20 mouse cellular contexts compared by ENCODE assay signal in genomic region chr13:89122511-89123253, GRCm38 (mm10).
DNase-seq lines count a peak whose midpoint lies in the region; ATAC-seq and TF ChIP-seq lines count a peak whose summit lies in the region.
"Had no signal": no experiment of that assay in that cellular context is flagged by ENCODE, and none has a peak within 500 bp of the region (broad histone marks: within the 10 kb centered on the region; RNA-seq: fewer than 3 reads in every experiment).

No protein-coding gene starts in this region.

- no peak for DNase-seq in midbrain, embryonic 10.5 days (ENCODE audit: low spot score)
- peak; percentile 78 for DNase-seq in lung, embryonic 14.5 days
- peak; percentile 92 for DNase-seq in lung, postnatal 36 days
- peak; percentile 27 for DNase-seq in retina, postnatal 1 day
- no peak for DNase-seq in adrenal gland, postnatal 4 days (ENCODE audit: low spot score in 2 of 2)
- no peak for DNase-seq in cerebellum, adult 9-10 months
- DNase-seq: adrenal gland, postnatal 36 days; cerebellum, adult 9-11 months; heart, adult 2 months; kidney, adult 18-20 months; kidney, postnatal 10 days; right cerebral cortex, postnatal 25 days; thymus, postnatal 36 days had no signal

- H3K36me3 ChIP-seq in midbrain, embryonic 12.5 days = no peaks in the 10 kb centered on the region
- H3K36me3 ChIP-seq in midbrain, embryonic 10.5 days = no peaks in the 10 kb centered on the region
- H3K36me3 ChIP-seq in lung, embryonic 14.5 days (ENCODE audit: insufficient read depth) = no peaks in the 10 kb centered on the region
- H3K36me3 ChIP-seq: embryonic facial prominence, embryonic 10.5 days; limb, embryonic 13.5 days; liver, embryonic 15.5 days had no signal

- H3K9me3 ChIP-seq in midbrain, embryonic 12.5 days = no peaks in the 10 kb centered on the region
- H3K9me3 ChIP-seq in midbrain, embryonic 10.5 days (replicated peaks) = no peaks in the 10 kb centered on the region
- no peaks in the 10 kb centered on the region for H3K9me3 ChIP-seq in lung, embryonic 14.5 days (ENCODE audit: low read depth, low read length)
- H3K9me3 ChIP-seq: embryonic facial prominence, embryonic 10.5 days; limb, embryonic 13.5 days; liver, embryonic 15.5 days had no signal

- no peaks in the 10 kb centered on the region for H3K4me1 ChIP-seq in midbrain, embryonic 12.5 days
- H3K4me1 ChIP-seq in midbrain, embryonic 10.5 days = peaks cover 8% of the 10 kb centered on the region
- H3K4me1 ChIP-seq in lung, embryonic 14.5 days (ENCODE audit: insufficient read depth) = no peaks in the 10 kb centered on the region
- H3K4me1 ChIP-seq: embryonic facial prominence, embryonic 10.5 days; limb, embryonic 13.5 days; liver, embryonic 15.5 days had no signal

- WGBS in midbrain, embryonic 12.5 days = 47% methylated on average over 6 of the region's 6 CpGs
- 58% methylated on average over 6 of the region's 6 CpGs for WGBS in midbrain, embryonic 10.5 days
- 42% methylated on average over 6 of the region's 6 CpGs for WGBS in lung, embryonic 14.5 days

- no peaks in the 10 kb centered on the region for H3K27me3 ChIP-seq in midbrain, embryonic 12.5 days
- H3K27me3 ChIP-seq in midbrain, embryonic 10.5 days (ENCODE audit: low read depth, poor library complexity, severe bottlenecking) = no peaks in the 10 kb centered on the region
- no peaks in the 10 kb centered on the region for H3K27me3 ChIP-seq in lung, embryonic 14.5 days (ENCODE audit: insufficient read depth, low read length)
- H3K27me3 ChIP-seq: limb, embryonic 13.5 days; liver, embryonic 15.5 days had no signal

- no peak overlapping the region for H3K27ac ChIP-seq in midbrain, embryonic 12.5 days (replicated peaks)
- no peak overlapping the region for H3K27ac ChIP-seq in midbrain, embryonic 10.5 days (replicated peaks)
- H3K27ac ChIP-seq in lung, embryonic 14.5 days (ENCODE audit: low read depth) = no peak overlapping the region
- H3K27ac ChIP-seq: embryonic facial prominence, embryonic 10.5 days; heart, adult 2 months; hindbrain, embryonic 14.5 days; limb, embryonic 13.5 days; liver, embryonic 15.5 days; stomach, postnatal 0 days had no signal

- H3K9ac ChIP-seq in midbrain, embryonic 12.5 days (replicated peaks) = no peak overlapping the region
- H3K9ac ChIP-seq in lung, embryonic 14.5 days = no peak overlapping the region
- H3K9ac ChIP-seq: hindbrain, embryonic 14.5 days; limb, embryonic 13.5 days; liver, embryonic 15.5 days had no signal

- no peak overlapping the region for H3K4me3 ChIP-seq in midbrain, embryonic 12.5 days
- H3K4me3 ChIP-seq in midbrain, embryonic 10.5 days = no peak overlapping the region
- no peak overlapping the region for H3K4me3 ChIP-seq in lung, embryonic 14.5 days (ENCODE audit: low read depth, low read length)
- H3K4me3 ChIP-seq: embryonic facial prominence, embryonic 10.5 days; heart, adult 2 months; limb, embryonic 13.5 days; liver, embryonic 15.5 days had no signal

- TF ChIP-seq CTCF in lung, embryonic 14.5 days (IDR thresholded peaks at IDR 0.05; ENCODE audit: low read depth) = no peak

- no peak overlapping the region for H3K4me2 ChIP-seq in midbrain, embryonic 12.5 days (replicated peaks)
- 0 out of 2 replicates have a peak overlapping the region, but pooled peaks have one; percentile 5 for H3K4me2 ChIP-seq in lung, embryonic 14.5 days
- H3K4me2 ChIP-seq: hindbrain, embryonic 14.5 days; limb, embryonic 13.5 days; liver, embryonic 15.5 days had no signal

- peak; percentile 41; the same call in 1 of the 2 replicates for ATAC-seq in midbrain, embryonic 12.5 days (ENCODE audit: low FRiP score, low read depth)
- peak; percentile 98 for ATAC-seq in lung, embryonic 14.5 days (ENCODE audit: insufficient read depth)
- ATAC-seq: forebrain, embryonic 14.5 days had no signal

Comparison
In these comparisons a context has a peak if more than half of its experiments do, and no peak if none do; other contexts are left out.
1. DNase-seq: peak in lung, embryonic 14.5 days (single experiment), lung, postnatal 36 days (single experiment) and retina, postnatal 1 day (single experiment); none in midbrain, embryonic 10.5 days (single experiment), adrenal gland, postnatal 4 days (0 of 2) and cerebellum, adult 9-10 months (single experiment).